Mouse (Mus musculus) G1E (cell line): ENCODE measurements around the gene Trim24.

Experiments used
- CTCF ChIP-seq: IDR thresholded peaks from 2 replicates; pipeline ENCODE4 v1.5.1; 2012; ENCODE audit warnings: low read depth, low read length, inconsistent platforms, mixed read lengths
- GATA1 ChIP-seq: IDR thresholded peaks from 2 replicates; pipeline ENCODE4 v1.6.1; 2012; ENCODE audit warnings: borderline replicate concordance, low read length, inconsistent platforms, mixed read lengths

- no peak for TF ChIP-seq CTCF
- no peak for TF ChIP-seq GATA1
Measured at GRCm38 (mm10) chr6:37880586-37880985, 10.0 kb downstream of the Trim24 start.
